Mouse (Mus musculus) embryo, embryonic 9.5 days (tissue): ENCODE measurements around the gene Zfp663.

Experiments used
- DNase-seq: peaks from one replicate; pipeline ENCODE4 v3.0.0-alpha.2; 2017; ENCODE audit errors: extremely low spot score

The Zfp663 gene

DNA sequence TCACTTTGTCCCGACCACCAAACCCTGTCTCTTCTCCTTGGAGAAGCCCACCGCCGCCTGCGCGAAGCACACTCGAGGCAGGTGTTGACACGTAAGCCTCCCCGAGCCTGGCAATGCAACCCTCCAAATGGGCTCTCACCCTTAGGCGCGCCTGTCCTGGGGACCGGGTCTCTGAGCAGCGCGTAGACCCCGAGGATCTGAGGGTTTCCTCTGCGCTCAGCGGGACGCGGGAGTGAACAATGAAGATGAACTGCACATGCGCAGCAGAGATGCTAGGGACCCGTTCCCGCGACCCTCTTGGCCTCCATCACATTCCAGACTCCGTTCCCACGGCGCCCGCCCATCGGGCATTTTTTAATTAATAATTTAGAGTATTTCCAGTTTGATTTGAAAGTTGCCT, at the start of gene Zfp663:
Gene Zfp663, minus strand, starts transcription at position 234 of the 400 bp plus-strand sequence.
- peak; percentile 72 for DNase-seq

- DNase-seq = no peak
Measured at GRCm38 (mm10) chr2:165417291-165417690, 48.8 kb upstream of the Zfp663 start.

DNA sequence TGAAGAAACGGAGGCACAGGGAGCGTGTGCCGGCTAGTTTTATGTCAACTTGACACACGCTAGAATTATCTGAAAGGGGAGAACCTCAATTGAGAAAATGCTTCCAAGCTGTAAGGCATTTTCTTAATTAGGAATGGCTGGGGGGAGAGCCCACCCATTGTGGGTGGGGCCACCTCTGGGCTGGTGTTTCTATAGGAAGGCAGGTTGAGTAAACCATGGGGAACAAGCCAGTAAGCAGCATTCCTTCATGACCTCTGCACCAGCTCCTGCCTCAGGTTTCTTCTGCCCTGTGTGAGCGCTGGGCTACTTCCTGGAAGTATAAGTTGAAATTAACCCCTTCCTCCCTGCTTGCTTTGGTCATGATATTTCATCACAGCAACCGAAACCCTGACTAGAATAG, 47.3 kb upstream of the Zfp663 start:
- peak; percentile 24 for DNase-seq

DNA sequence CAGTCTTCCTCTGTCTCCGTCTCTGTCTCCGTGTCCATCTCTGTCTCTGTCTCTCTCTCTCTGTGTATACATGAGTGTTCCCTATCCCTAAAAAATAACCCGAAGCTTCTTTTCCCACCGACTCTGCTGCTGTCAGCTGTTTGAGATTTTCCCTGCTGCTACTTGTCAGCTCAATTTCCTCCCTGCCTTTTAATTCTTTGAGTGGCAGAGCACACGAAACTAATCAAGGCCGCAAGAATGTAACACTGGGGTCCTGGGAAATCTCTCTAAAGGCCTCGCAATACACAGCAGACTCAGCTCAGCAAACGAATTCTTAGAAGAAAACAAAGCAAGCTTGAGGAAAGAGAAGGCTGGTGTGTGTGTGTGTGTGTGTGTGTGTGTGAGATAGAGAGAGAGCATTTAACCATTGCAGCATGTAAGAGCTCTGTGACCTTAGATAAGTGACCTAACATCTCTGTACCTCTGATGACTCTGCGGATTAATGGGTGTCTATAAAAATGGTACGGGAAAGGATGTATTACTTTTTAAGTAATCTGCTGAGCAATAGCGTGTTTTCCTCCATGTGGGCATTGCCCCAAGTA, 46.7 kb upstream of the Zfp663 start:
- DNase-seq = no peak

DNA sequence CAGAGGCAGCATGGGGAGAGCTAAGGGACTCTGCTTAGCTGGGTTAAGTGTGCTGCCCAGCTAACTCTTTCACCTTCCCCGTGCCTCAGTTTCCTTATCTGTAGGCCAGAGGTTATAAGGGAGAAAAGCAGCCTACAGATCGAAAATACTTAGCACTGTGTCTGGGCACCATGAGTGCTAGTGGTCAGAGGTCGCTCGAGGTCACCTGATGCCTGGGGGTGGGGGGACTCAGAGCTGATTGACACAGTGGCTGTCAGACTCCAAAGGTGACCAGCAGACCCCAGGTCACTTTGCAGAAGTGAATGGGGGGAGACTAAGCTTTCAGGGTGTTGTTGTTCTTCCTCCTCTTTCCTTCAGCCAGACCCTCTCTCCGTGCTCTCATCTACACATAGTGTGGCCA, 45.8 kb upstream of the Zfp663 start:
- DNase-seq = no peak

GRCm38 (mm10) chr2:165413884-165414283, 45.4 kb upstream of the Zfp663 start:
- no peak for DNase-seq

GRCm38 (mm10) chr2:165407700-165408301, 39.3 kb upstream of the Zfp663 start:
- DNase-seq = peak; percentile 72

DNA sequence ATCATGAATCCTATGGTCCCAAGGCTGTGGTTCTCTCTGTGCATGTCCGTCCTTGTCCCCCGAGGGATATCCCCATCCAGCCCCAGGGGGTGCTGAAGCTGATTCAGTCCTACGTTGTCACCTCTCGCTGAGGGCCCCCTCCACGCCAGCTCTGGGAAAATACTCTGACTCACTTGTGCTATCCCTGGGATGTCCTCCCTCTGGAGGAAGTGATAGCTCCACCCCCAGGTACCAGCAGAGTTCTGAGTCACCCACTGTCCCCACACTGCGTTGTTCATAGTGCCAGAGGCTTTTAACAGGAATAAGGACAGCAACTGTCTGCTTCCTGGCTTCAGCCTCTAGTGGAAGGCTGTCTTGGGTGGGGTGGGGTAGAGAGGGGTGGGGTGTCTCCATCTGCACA, 36.8 kb upstream of the Zfp663 start:
- no peak for DNase-seq

GRCm38 (mm10) chr2:165404951-165405350, 36.4 kb upstream of the Zfp663 start:
- no peak for DNase-seq

DNA sequence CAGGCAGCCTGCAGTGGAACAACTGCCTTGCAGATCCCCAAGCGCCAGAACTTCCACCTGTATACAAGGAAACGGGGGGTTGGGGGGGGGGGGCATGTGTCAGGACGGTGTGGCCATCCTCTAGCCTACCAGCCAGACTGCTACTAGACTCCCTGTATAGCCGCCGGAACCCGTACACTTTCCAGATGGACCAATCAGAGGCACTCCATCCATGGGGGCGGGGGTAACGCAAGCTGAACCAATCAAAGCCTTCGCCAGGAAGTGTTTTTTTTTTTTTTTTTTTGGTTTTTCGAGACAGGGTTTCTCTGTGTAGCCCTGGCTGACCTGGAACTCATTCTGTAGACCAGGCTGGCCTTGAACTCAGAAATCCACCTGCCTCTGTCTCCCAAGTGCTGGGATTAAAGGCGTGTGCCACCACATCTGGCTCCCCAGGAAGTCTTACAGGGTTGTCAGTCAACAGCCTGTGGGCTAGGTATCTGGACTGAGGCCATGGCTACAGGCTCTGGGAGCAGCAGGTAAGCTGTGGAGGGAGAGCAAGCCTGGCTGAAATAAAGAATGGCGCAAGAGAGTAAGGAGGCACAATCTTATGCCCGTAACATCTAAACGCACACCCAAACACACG, 29.7 kb upstream of the Zfp663 start:
- DNase-seq = peak; percentile 27

GRCm38 (mm10) chr2:165397502-165398163, 29.1 kb upstream of the Zfp663 start:
- no peak for DNase-seq

- peak; percentile 33 for DNase-seq
Measured at GRCm38 (mm10) chr2:165396831-165397501, 28.4 kb upstream of the Zfp663 start.

GRCm38 (mm10) chr2:165392156-165392555, 23.6 kb upstream of the Zfp663 start:
- no peak for DNase-seq

- DNase-seq = peak; percentile 56
Measured at GRCm38 (mm10) chr2:165391561-165391960, 23.0 kb upstream of the Zfp663 start.

DNA sequence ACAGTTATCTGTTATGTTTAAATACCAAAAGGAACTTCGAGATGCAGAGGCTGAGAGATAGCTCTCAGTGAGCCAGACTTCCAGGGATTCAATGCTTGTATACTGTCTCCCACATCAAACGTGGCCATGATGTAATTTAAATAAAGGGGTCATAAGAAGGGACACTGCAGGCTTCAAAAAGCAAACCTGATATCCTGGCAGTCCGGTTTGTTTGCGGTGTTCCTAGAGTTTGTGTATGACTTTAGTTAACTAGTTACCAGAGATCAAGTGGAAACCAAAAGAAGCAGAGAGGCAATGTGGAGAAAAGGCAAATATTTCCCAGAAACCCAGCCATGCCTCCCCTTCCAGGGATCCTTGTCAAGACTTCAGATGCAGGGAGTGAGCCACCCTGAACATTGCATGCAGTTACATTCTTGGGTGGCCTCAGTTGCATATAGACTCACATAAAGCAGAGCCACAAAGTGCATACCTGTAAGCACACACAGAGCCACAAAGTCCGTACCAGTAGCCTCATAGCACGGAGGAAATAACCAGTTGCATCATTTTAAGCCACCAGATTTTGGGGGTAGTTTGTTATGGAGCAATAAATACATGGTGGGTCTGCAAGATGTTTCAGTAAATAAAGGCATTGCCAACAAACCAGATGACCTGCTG, 20.9 kb upstream of the Zfp663 start:
- no peak for DNase-seq

DNA sequence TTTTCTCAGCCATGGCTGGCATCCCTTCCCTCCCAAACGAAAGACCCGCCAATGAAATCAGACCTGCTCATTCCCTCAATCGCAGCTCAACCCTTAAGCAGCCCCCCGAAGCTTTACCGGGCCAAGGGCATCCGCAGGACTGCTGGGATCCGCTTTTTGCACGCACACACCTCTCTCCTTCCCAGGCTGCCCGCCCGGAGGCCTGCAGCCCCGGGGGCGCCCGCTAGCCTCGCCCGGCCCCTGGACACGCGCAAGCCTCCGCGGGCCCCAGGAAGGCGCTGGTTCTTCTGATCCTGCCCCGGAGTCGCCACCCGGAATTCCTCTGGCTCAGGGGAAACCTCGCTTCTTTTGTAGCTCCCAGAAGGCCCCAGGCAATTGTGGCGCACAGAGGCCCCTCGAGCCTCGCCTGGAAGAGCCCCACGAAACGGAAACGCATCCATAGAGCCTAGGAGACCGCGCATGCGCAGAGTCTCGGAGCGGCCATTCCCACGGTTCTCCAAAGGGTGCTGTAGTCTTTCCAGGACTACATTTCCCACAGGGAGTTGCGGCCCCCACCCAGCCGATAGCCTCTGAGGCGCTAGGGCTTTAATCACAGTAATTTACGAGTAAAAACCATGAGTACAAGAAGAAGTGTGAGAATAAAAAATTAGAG, 19.4 kb upstream of the Zfp663 start, which contains the start of gene Zfp334:
Gene Zfp334, minus strand, starts transcription at position 416 of the 652 bp plus-strand sequence.
- peak; percentile 95 for DNase-seq

- peak; percentile 38 for DNase-seq
Measured at GRCm38 (mm10) chr2:165387370-165387769, 18.8 kb upstream of the Zfp663 start.

- no peak for DNase-seq
Measured at GRCm38 (mm10) chr2:165380050-165380449, 11.5 kb upstream of the Zfp663 start.

- no peak for DNase-seq
Measured at GRCm38 (mm10) chr2:165376001-165376400, 7.5 kb upstream of the Zfp663 start.

DNA sequence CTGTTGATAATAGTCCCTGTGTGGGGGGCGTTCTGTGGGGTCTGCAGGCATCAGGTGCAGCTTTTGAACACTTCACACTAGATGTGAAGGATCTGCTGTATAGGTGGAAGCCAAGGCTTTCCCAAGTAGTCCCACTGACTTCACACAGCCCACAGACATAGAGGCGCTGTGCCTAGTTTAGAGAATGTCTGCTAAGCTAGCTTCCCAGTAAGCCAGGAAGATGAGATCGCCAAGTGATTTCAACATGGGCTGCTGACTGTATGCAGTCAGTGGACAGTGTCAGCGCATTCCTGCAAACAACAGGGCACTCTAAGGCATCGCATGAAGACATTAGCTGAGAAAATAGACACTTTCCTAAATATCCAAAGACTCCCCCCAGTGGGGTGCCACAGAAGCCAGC, 6.9 kb upstream of the Zfp663 start:
- DNase-seq = no peak

GRCm38 (mm10) chr2:165371066-165371465, 2.5 kb upstream of the Zfp663 start:
- no peak for DNase-seq
